Mouse (Mus musculus) forebrain, embryonic 16.5 days (tissue): ENCODE data around the gene Specc1. TPM values are rescaled to one million over a fixed set of nuclear protein-coding genes. Genes with fewer than 3 reads are reported as not detected.

Experiments used
- ATAC-seq: fragments of 200-750 bp; cut with Nextera tagmentation; 2 replicates; pipeline ENCODE4 v1.8.0; 2017; ENCODE audit warnings: mild to moderate bottlenecking, moderate library complexity
- H3K27ac ChIP-seq: fragments of 300-500 bp; sonication (generic); 2 replicates; pipeline ENCODE4 v1.5.1; 2014; ENCODE audit warnings: low read length, control low read depth
- H3K27me3 ChIP-seq: fragments of 300-500 bp; sonication (generic); replicated peaks from 2 replicates; pipeline ENCODE4 v1.6.1; 2014; ENCODE audit warnings: low read length; ENCODE audit not compliant: control insufficient read depth, insufficient read depth
- H3K36me3 ChIP-seq: fragments of 300-500 bp; sonication (generic); 2 replicates; pipeline ENCODE4 v1.6.1; 2014; ENCODE audit not compliant: control insufficient read depth, insufficient read depth
- H3K4me1 ChIP-seq: fragments of 300-500 bp; sonication (generic); replicated peaks from 2 replicates; pipeline ENCODE4 v1.6.1; 2014; ENCODE audit warnings: low read length; ENCODE audit not compliant: control insufficient read depth, insufficient read depth
- H3K4me2 ChIP-seq: fragments of 300-500 bp; sonication (generic); 2 replicates; pipeline ENCODE4 v1.6.1; 2014; ENCODE audit warnings: mild to moderate bottlenecking, low read length, control low read depth
- H3K4me3 ChIP-seq: fragments of 300-500 bp; sonication (generic); replicated peaks from 2 replicates; pipeline ENCODE4 v1.5.1; 2014; ENCODE audit warnings: mild to moderate bottlenecking, low read length, control low read depth
- H3K9ac ChIP-seq: fragments of 300-500 bp; sonication (generic); replicated peaks from 2 replicates; pipeline ENCODE4 v1.6.1; 2014; ENCODE audit warnings: low read depth, low read length, control low read depth
- H3K9me3 ChIP-seq: fragments of 300-500 bp; sonication (generic); 2 replicates; pipeline ENCODE4 v1.6.1; 2016; ENCODE audit warnings: low read length; ENCODE audit not compliant: control insufficient read depth
- WGBS: fragments of 180-500 bp; shearing (Covaris S2); extraction: QIAGEN DNeasy Blood & Tissue Kit; methylation state at CpG from one replicate; pipeline ENCODE4 v1.1.7; 2014; 5-methylcytosine and 5-hydroxymethylcytosine counted together
- polyA plus RNA-seq: library from polyadenylated mRNA; unstranded; fragments of >200 nt; fragmentation: Nextera tagmentation; extraction: Ambion mirVana; gene quantifications from 2 replicates; pipeline ENCODE4 v1.2.1, GENCODE M21; 2015

The Specc1 gene
- polyA plus RNA-seq, 1 experiment from 2014 or later, result 9.4 TPM

GRCm38 (mm10) chr11:62005241-62005910 is 48.8 kb downstream of the Specc1 start:
- no peaks in the 10 kb centered on the region for H3K36me3 ChIP-seq
- no peak overlapping the region for H3K4me3 ChIP-seq
- no peak overlapping the region for H3K27ac ChIP-seq
- no peak overlapping the region for H3K4me2 ChIP-seq
- no peak overlapping the region for H3K9ac ChIP-seq
- peaks cover 3% of the 10 kb centered on the region; the same call in 1 of the 2 replicates for H3K4me1 ChIP-seq
- no peaks in the 10 kb centered on the region for H3K27me3 ChIP-seq
- 59% methylated on average over 14 of the region's 14 CpGs for WGBS
- no peak for ATAC-seq
- H3K9me3 ChIP-seq, result no peaks in the 10 kb centered on the region

- Histone ChIP-seq H3K9ac (no peak overlapping the region), H3K27ac (no peak overlapping the region), H3K4me3 (no peak overlapping the region), H3K36me3 (no peaks in the 10 kb centered on the region), H3K4me2 (no peak overlapping the region), H3K27me3 (no peaks in the 10 kb centered on the region), H3K9me3 (no peaks in the 10 kb centered on the region), H3K4me1 (peaks cover 3% of the 10 kb centered on the region; the same call in 1 of the 2 replicates)
- ATAC-seq, result no peak
- 73% methylated on average over 5 of the region's 5 CpGs for WGBS
Observed at GRCm38 (mm10) chr11:62005911-62006260, 49.3 kb downstream of the Specc1 start.

GRCm38 (mm10) chr11:62006680-62007079 is 50.1 kb downstream of the Specc1 start:
- Histone ChIP-seq H3K4me3 (no peak overlapping the region), H3K27me3 (no peaks in the 10 kb centered on the region), H3K9ac (no peak overlapping the region), H3K9me3 (no peaks in the 10 kb centered on the region), H3K4me2 (no peak overlapping the region), H3K4me1 (peaks cover 3% of the 10 kb centered on the region; the same call in 1 of the 2 replicates), H3K36me3 (no peaks in the 10 kb centered on the region), H3K27ac (no peak overlapping the region)
- ATAC-seq, result no peak
- 62% methylated on average over 5 of the region's 5 CpGs for WGBS

- H3K27me3 ChIP-seq, result no peaks in the 10 kb centered on the region
- no peak overlapping the region for H3K4me3 ChIP-seq
- peaks cover 3% of the 10 kb centered on the region; the same call in 1 of the 2 replicates for H3K4me1 ChIP-seq
- no peak overlapping the region for H3K9ac ChIP-seq
- 31% methylated on average over 9 of the region's 9 CpGs for WGBS
- ATAC-seq, result no peak
- H3K27ac ChIP-seq, result no peak overlapping the region
- H3K9me3 ChIP-seq, result no peaks in the 10 kb centered on the region
- no peaks in the 10 kb centered on the region for H3K36me3 ChIP-seq
- no peak overlapping the region for H3K4me2 ChIP-seq
Observed at GRCm38 (mm10) chr11:62007984-62008383, 51.4 kb downstream of the Specc1 start.

- H3K27ac ChIP-seq, result no peak overlapping the region
- no peak for ATAC-seq
- no peaks in the 10 kb centered on the region for H3K9me3 ChIP-seq
- H3K4me2 ChIP-seq, result no peak overlapping the region
- 64% methylated on average over 16 of the region's 16 CpGs for WGBS
- no peaks in the 10 kb centered on the region for H3K27me3 ChIP-seq
- no peak overlapping the region for H3K4me3 ChIP-seq
- H3K36me3 ChIP-seq, result no peaks in the 10 kb centered on the region
- peaks cover 5% of the 10 kb centered on the region for H3K4me1 ChIP-seq
- no peak overlapping the region for H3K9ac ChIP-seq
Observed at GRCm38 (mm10) chr11:62010625-62011231, 54.2 kb downstream of the Specc1 start.

- H3K4me2 ChIP-seq, result no peak overlapping the region
- no peaks in the 10 kb centered on the region for H3K9me3 ChIP-seq
- H3K4me3 ChIP-seq, result no peak overlapping the region
- peaks cover 5% of the 10 kb centered on the region for H3K4me1 ChIP-seq
- H3K9ac ChIP-seq, result no peak overlapping the region
- ATAC-seq, result no peak
- 92% methylated on average over 6 of the region's 6 CpGs for WGBS
- H3K27me3 ChIP-seq, result no peaks in the 10 kb centered on the region
- H3K27ac ChIP-seq, result no peak overlapping the region
- H3K36me3 ChIP-seq, result no peaks in the 10 kb centered on the region
Observed at GRCm38 (mm10) chr11:62012039-62012438, 55.5 kb downstream of the Specc1 start.

GRCm38 (mm10) chr11:62013449-62013848 is 56.9 kb downstream of the Specc1 start:
- Histone ChIP-seq H3K9me3 (no peaks in the 10 kb centered on the region), H3K36me3 (no peaks in the 10 kb centered on the region), H3K4me1 (peaks cover 5% of the 10 kb centered on the region), H3K4me3 (no peak overlapping the region), H3K4me2 (no peak overlapping the region), H3K27ac (no peak overlapping the region), H3K27me3 (no peaks in the 10 kb centered on the region), H3K9ac (no peak overlapping the region)
- 84% methylated on average over 3 of the region's 3 CpGs for WGBS
- ATAC-seq, result no peak

GRCm38 (mm10) chr11:62015071-62015654 is 58.6 kb downstream of the Specc1 start:
- H3K9me3 ChIP-seq, result no peaks in the 10 kb centered on the region
- H3K9ac ChIP-seq, result no peak overlapping the region
- H3K27ac ChIP-seq, result no peak overlapping the region
- peaks cover 5% of the 10 kb centered on the region for H3K4me1 ChIP-seq
- 10% methylated on average over 13 of the region's 13 CpGs for WGBS
- H3K27me3 ChIP-seq, result no peaks in the 10 kb centered on the region
- H3K4me2 ChIP-seq, result no peak overlapping the region
- no peak overlapping the region for H3K4me3 ChIP-seq
- no peak for ATAC-seq
- H3K36me3 ChIP-seq, result no peaks in the 10 kb centered on the region

GRCm38 (mm10) chr11:62016985-62017384 is 60.4 kb downstream of the Specc1 start:
- Histone ChIP-seq H3K9me3 (no peaks in the 10 kb centered on the region), H3K4me2 (no peak overlapping the region), H3K36me3 (no peaks in the 10 kb centered on the region), H3K9ac (no peak overlapping the region), H3K4me3 (no peak overlapping the region), H3K27ac (no peak overlapping the region), H3K4me1 (peaks cover 5% of the 10 kb centered on the region), H3K27me3 (no peaks in the 10 kb centered on the region)
- ATAC-seq, result no peak
- 82% methylated on average over 2 of the region's 2 CpGs for WGBS
